Mouse (Mus musculus) lung, postnatal 0 days (tissue): ENCODE measurements around the gene Lpxn. TPM values are rescaled to one million over a fixed set of nuclear protein-coding genes. Genes with fewer than 3 reads are reported as not detected.

Experiments used
- ATAC-seq: fragments of 200-750 bp; cut with Nextera tagmentation; 2 replicates; pipeline ENCODE4 v1.8.0; 2017; ENCODE audit warnings: moderate library complexity
- DNase-seq: peaks from one replicate; pipeline ENCODE4 v3.0.0-alpha.2; 2016; ENCODE audit warnings: low spot score
- H3K27ac ChIP-seq: fragments of 300-500 bp; sonication (generic); 2 replicates; pipeline ENCODE4 v1.5.1; 2014; ENCODE audit warnings: antibody characterized with exemption, mild to moderate bottlenecking, low read length, mixed read lengths
- H3K27me3 ChIP-seq: fragments of 300-500 bp; sonication (generic); replicated peaks from 2 replicates; pipeline ENCODE4 v1.6.1; 2014; ENCODE audit warnings: low read length, mixed read lengths; ENCODE audit not compliant: insufficient read depth
- H3K36me3 ChIP-seq: fragments of 300-500 bp; sonication (generic); 2 replicates; pipeline ENCODE4 v1.6.1; 2014; ENCODE audit warnings: low read length, mixed read lengths; ENCODE audit not compliant: insufficient read depth
- H3K4me1 ChIP-seq: fragments of 300-500 bp; sonication (generic); 2 replicates; pipeline ENCODE4 v1.6.1; 2014; ENCODE audit warnings: antibody characterized with exemption, low read depth, low read length, mixed read lengths; ENCODE audit not compliant: insufficient read depth
- H3K4me2 ChIP-seq: fragments of 300-500 bp; sonication (generic); replicated peaks from 2 replicates; pipeline ENCODE4 v1.6.1; 2014; ENCODE audit warnings: low read depth, mild to moderate bottlenecking, low read length, moderate library complexity, mixed read lengths
- H3K4me3 ChIP-seq: fragments of 300-500 bp; sonication (generic); 2 replicates; pipeline ENCODE4 v1.5.1; 2014; ENCODE audit warnings: low read depth, low read length
- H3K9ac ChIP-seq: fragments of 300-500 bp; sonication (generic); replicated peaks from 2 replicates; pipeline ENCODE4 v1.6.1; 2014; ENCODE audit warnings: low read depth, mild to moderate bottlenecking
- H3K9me3 ChIP-seq: fragments of 300-500 bp; sonication (generic); 2 replicates; pipeline ENCODE4 v1.6.1; 2016; ENCODE audit warnings: low read length, mixed read lengths
- CTCF ChIP-seq: IDR thresholded peaks from 2 replicates; pipeline ENCODE4 v1.5.1; 2016; ENCODE audit warnings: antibody characterized with exemption, mild to moderate bottlenecking
- EP300 ChIP-seq: IDR thresholded peaks from 2 replicates; pipeline ENCODE4 v1.6.1; 2016; ENCODE audit warnings: antibody characterized with exemption, mild to moderate bottlenecking, control low read depth
- WGBS: fragments of 180-500 bp; shearing (Covaris S2); extraction: QIAGEN DNeasy Blood & Tissue Kit; methylation state at CpG from one replicate; pipeline ENCODE4 v1.1.7; 2014; 5-methylcytosine and 5-hydroxymethylcytosine counted together
- polyA plus RNA-seq: library from polyadenylated mRNA; unstranded; fragments of >200 nt; fragmentation: Nextera tagmentation; extraction: Ambion mirVana; gene quantifications from 2 replicates; pipeline ENCODE4 v1.2.1, GENCODE M21; 2015

The Lpxn gene
- polyA plus RNA-seq, 1 experiment from 2014 or later = 3.7 TPM

DNA sequence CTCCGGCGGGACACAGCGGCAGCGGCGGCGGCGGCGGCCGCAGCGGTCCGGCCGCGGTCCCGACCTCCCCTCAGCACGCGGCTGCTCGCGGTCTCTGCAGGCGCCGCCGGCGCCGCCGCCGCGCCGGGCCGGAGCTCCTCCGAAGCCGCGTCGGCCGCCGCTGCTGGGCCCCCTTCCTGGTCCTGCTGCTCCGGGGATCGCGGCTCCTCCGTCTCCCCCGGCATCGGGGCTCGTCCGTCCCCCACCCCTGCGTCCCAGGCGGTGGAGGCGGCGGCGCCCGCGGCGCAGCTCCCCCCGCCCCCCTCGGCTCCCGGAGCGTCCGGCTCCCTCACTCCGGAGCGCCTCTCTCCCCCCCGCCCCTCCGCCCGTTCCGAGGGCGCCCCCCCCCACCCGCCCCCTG lies 883 bp upstream of the Lpxn start:
- 0% methylated on average over 10 of the region's 63 CpGs for WGBS
- Histone ChIP-seq H3K4me3 (peak overlapping the region; percentile 99), H3K4me1 (peaks cover 5% of the 10 kb centered on the region; the same call in 1 of the 2 replicates), H3K27ac (peak overlapping the region; percentile 100), H3K36me3 (no peaks in the 10 kb centered on the region), H3K27me3 (no peaks in the 10 kb centered on the region), H3K9me3 (no peaks in the 10 kb centered on the region), H3K4me2 (peak overlapping the region; percentile 64), H3K9ac (peak overlapping the region; percentile 95)
- TF ChIP-seq CTCF (no peak), EP300 (no peak)
- DNase-seq = no peak
- no peak for ATAC-seq

DNA sequence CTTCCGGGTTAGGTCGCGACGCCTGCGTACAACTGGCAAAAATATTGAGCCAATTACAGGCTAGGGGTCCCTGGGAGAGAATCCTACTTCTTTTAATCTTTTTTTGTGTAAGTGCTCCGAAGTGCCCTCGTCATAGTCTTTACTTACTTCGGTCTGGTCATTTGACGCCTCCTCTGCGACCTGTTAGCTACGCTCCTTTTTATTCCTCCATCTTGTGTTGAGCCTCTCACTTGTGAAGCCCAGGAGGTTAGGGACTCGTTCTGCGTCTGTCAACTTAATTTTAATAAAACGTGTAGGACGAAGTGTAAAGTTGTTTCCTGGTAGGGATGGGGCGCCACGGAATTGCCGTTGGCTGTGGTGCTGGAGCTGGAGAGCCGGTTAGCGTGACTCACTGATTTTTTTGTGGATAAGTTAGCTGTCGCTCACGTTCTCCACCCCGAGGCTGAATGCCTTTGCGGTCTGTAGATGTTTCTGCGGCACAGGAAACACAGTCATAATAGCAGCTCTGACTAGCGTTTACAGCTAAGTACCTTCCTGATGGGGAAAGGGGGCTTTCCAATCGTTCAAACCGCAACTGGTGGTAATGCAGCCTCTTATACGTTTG lies 437 bp downstream of the Lpxn start:
- ATAC-seq (peak; percentile 16), DNase-seq (peak; percentile 89)
- H3K9ac ChIP-seq = peak overlapping the region; percentile 66
- TF ChIP-seq EP300 (no peak), CTCF (no peak; the same call in 1 of the 2 replicates)
- H3K9me3 ChIP-seq = no peaks in the 10 kb centered on the region
- H3K4me2 ChIP-seq = peak overlapping the region; percentile 71
- peak overlapping the region; percentile 100 for H3K27ac ChIP-seq
- H3K4me1 ChIP-seq = peaks cover 3% of the 10 kb centered on the region; the same call in 1 of the 2 replicates
- H3K4me3 ChIP-seq = peak overlapping the region; percentile 99
- no peaks in the 10 kb centered on the region for H3K36me3 ChIP-seq
- under 1% methylated on average over 29 of the region's 29 CpGs for WGBS
- H3K27me3 ChIP-seq = no peaks in the 10 kb centered on the region

GRCm38 (mm10) chr19:12797071-12797470 lies 1.1 kb downstream of the Lpxn start:
- H3K4me2 ChIP-seq = peak overlapping the region; percentile 71
- peak overlapping the region; percentile 100 for H3K27ac ChIP-seq
- H3K27me3 ChIP-seq = no peaks in the 10 kb centered on the region
- TF ChIP-seq EP300 (no peak), CTCF (peak; percentile 66)
- peak; percentile 76 for DNase-seq
- H3K4me3 ChIP-seq = peak overlapping the region; percentile 99
- H3K36me3 ChIP-seq = no peaks in the 10 kb centered on the region
- H3K9ac ChIP-seq = peak overlapping the region; percentile 66; the same call in 1 of the 2 replicates
- WGBS = under 1% methylated on average over 7 of the region's 7 CpGs
- no peak for ATAC-seq
- no peaks in the 10 kb centered on the region for H3K9me3 ChIP-seq
- H3K4me1 ChIP-seq = peaks cover 3% of the 10 kb centered on the region; the same call in 1 of the 2 replicates

DNA sequence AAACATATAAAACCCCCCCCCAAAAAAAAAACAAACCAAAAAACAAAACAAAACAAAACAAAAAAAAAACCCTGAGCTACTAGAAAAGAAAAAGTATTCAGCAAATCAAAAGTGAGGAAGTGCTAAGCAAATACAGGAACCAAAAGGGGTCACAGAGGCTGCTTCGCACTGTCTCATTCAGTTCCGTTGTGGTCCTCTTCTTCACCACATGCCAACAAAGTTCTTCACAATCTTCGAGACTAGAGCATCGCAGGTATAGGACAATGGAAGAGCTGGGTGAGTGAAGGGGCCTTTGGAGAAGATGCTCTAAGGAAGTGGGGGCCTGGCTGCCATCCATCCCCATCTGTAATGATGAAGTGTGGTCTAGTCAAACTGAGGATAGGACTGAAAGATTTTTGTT lies 2.4 kb downstream of the Lpxn start:
- 60% methylated on average over 4 of the region's 4 CpGs for WGBS
- Histone ChIP-seq H3K4me3 (no peak overlapping the region), H3K27ac (no peak overlapping the region), H3K4me2 (no peak overlapping the region), H3K4me1 (no peaks in the 10 kb centered on the region), H3K9me3 (no peaks in the 10 kb centered on the region), H3K36me3 (no peaks in the 10 kb centered on the region), H3K27me3 (no peaks in the 10 kb centered on the region), H3K9ac (no peak overlapping the region)
- ATAC-seq (no peak), DNase-seq (no peak)
- no peak for TF ChIP-seq CTCF
- TF ChIP-seq EP300 = no peak

GRCm38 (mm10) chr19:12799081-12799480 lies 3.1 kb downstream of the Lpxn start:
- 85% methylated on average over 3 of the region's 3 CpGs for WGBS
- no peak for TF ChIP-seq EP300
- no peak for TF ChIP-seq CTCF
- DNase-seq (no peak), ATAC-seq (no peak)
- Histone ChIP-seq H3K27ac (no peak overlapping the region), H3K4me2 (no peak overlapping the region), H3K36me3 (no peaks in the 10 kb centered on the region), H3K27me3 (no peaks in the 10 kb centered on the region), H3K4me1 (no peaks in the 10 kb centered on the region), H3K9me3 (no peaks in the 10 kb centered on the region), H3K9ac (no peak overlapping the region), H3K4me3 (no peak overlapping the region)

GRCm38 (mm10) chr19:12800621-12801020 lies 4.6 kb downstream of the Lpxn start:
- WGBS = 70% methylated on average over 2 of the region's 2 CpGs
- Histone ChIP-seq H3K27ac (no peak overlapping the region), H3K9ac (no peak overlapping the region), H3K9me3 (no peaks in the 10 kb centered on the region), H3K36me3 (no peaks in the 10 kb centered on the region), H3K4me3 (no peak overlapping the region), H3K27me3 (no peaks in the 10 kb centered on the region), H3K4me2 (no peak overlapping the region), H3K4me1 (no peaks in the 10 kb centered on the region)
- ATAC-seq (no peak), DNase-seq (no peak)
- TF ChIP-seq CTCF (no peak), EP300 (no peak)

- Histone ChIP-seq H3K9ac (no peak overlapping the region), H3K9me3 (no peaks in the 10 kb centered on the region), H3K36me3 (no peaks in the 10 kb centered on the region), H3K27ac (no peak overlapping the region), H3K4me1 (no peaks in the 10 kb centered on the region), H3K27me3 (no peaks in the 10 kb centered on the region), H3K4me2 (no peak overlapping the region), H3K4me3 (no peak overlapping the region)
- TF ChIP-seq EP300 (no peak), CTCF (no peak)
- WGBS = 61% methylated on average over 3 of the region's 3 CpGs
- DNase-seq = no peak
- ATAC-seq = no peak
Observed at GRCm38 (mm10) chr19:12801046-12801445, 5.1 kb downstream of the Lpxn start.
